Mouse (Mus musculus) T-helper 2 cell (primary cell): Measurements from ENCODE around the gene Eif4enif1.
"Not testable (repeated sequence)": the region's sequence is repeated elsewhere in the genome, so short reads cannot be mapped to it uniquely, and the experiment has no call there.

Experiments used
- in situ Hi-C: fragments of 300-600 bp; cut with MboI, MseI; formaldehyde crosslinking; loops from one replicate; pipeline ENCODE4 v1.15.1; 2025; ENCODE audit warnings: high pct_unique_total_duplicates

The Eif4enif1 gene

GRCm38 (mm10) chr11:3202231-3202701, at the start of gene Eif4enif1:
Eif4enif1 (plus strand) TSS chr11:3202392.
- in situ Hi-C loops = loop anchor here (10.0 kb wide), 1 partner anchor 1883 kb away; no protein-coding TSS in a partner anchor

- in situ Hi-C loops = not testable (repeated sequence)
These were observed 48.4 kb upstream of the Eif4enif1 start for GRCm38 (mm10) chr11:3153666-3154397.

- in situ Hi-C loops = not testable (repeated sequence)
These were observed 45.2 kb upstream of the Eif4enif1 start for GRCm38 (mm10) chr11:3156991-3157390.

- in situ Hi-C loops = not testable (repeated sequence)
These were observed 44.2 kb upstream of the Eif4enif1 start for GRCm38 (mm10) chr11:3157996-3158395.

- in situ Hi-C loops = not testable (repeated sequence)
These were observed 43.4 kb upstream of the Eif4enif1 start for GRCm38 (mm10) chr11:3158800-3159199.

- in situ Hi-C loops = not testable (repeated sequence)
These were observed 40.8 kb upstream of the Eif4enif1 start for GRCm38 (mm10) chr11:3161370-3161769.

GRCm38 (mm10) chr11:3162236-3162897, 39.8 kb upstream of the Eif4enif1 start:
- in situ Hi-C loops = not testable (repeated sequence)

GRCm38 (mm10) chr11:3163122-3163521, 39.1 kb upstream of the Eif4enif1 start:
- in situ Hi-C loops = not testable (repeated sequence)

- in situ Hi-C loops = not testable (repeated sequence)
These were observed 38.5 kb upstream of the Eif4enif1 start for GRCm38 (mm10) chr11:3163661-3164060.

GRCm38 (mm10) chr11:3165210-3165782, 36.9 kb upstream of the Eif4enif1 start:
- in situ Hi-C loops = not testable (repeated sequence)

GRCm38 (mm10) chr11:3166321-3166720, 35.9 kb upstream of the Eif4enif1 start:
- in situ Hi-C loops = not testable (repeated sequence)

GRCm38 (mm10) chr11:3167129-3167528, 35.1 kb upstream of the Eif4enif1 start:
- in situ Hi-C loops = not testable (repeated sequence)

GRCm38 (mm10) chr11:3167571-3168001, 34.6 kb upstream of the Eif4enif1 start:
- in situ Hi-C loops = not testable (repeated sequence)

GRCm38 (mm10) chr11:3169042-3169441, 33.1 kb upstream of the Eif4enif1 start:
- in situ Hi-C loops = not testable (repeated sequence)

- in situ Hi-C loops = not testable (repeated sequence)
These were observed 30.3 kb upstream of the Eif4enif1 start for GRCm38 (mm10) chr11:3171931-3172330.

GRCm38 (mm10) chr11:3172526-3172925, 29.7 kb upstream of the Eif4enif1 start:
- in situ Hi-C loops = not testable (repeated sequence)

- in situ Hi-C loops = not testable (repeated sequence)
These were observed 28.5 kb upstream of the Eif4enif1 start for GRCm38 (mm10) chr11:3173425-3174318.

GRCm38 (mm10) chr11:3178968-3179725, 23.0 kb upstream of the Eif4enif1 start:
- in situ Hi-C loops = not testable (repeated sequence)

GRCm38 (mm10) chr11:3179726-3180092, 22.5 kb upstream of the Eif4enif1 start:
- in situ Hi-C loops = not testable (repeated sequence)

- in situ Hi-C loops = not testable (repeated sequence)
These were observed 21.6 kb upstream of the Eif4enif1 start for GRCm38 (mm10) chr11:3180510-3181160.
